Mouse (Mus musculus): ENCODE measurements around the gene Ndufa11.

The Ndufa11 gene

GRCm38 (mm10) chr17:56758132-56758531 is 40.6 kb downstream of the Ndufa11 start:
- DNase-seq (ENCODE audit: low read depth, low spot score): peak; percentile 93

DNA sequence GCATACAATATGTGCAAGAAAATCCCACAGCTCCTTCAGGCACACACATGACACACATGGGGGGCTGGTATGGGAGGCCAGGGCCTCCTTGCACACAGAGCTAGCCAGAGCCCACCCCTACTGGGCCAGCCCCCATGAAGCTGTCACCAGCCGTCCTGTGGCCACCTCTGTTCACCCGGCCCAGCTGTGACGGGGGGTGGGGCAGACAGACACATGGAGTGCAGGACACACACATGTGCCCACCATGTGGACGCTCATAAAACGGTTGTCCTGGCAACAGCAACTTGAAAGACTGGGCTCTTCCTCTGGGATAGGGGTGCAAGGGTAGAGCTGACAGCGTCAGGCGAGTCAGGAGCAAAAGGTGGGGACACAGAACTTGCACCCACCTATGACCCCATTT is 41.7 kb downstream of the Ndufa11 start:
- DNase-seq (ENCODE audit: low read depth, low spot score): no peak

DNA sequence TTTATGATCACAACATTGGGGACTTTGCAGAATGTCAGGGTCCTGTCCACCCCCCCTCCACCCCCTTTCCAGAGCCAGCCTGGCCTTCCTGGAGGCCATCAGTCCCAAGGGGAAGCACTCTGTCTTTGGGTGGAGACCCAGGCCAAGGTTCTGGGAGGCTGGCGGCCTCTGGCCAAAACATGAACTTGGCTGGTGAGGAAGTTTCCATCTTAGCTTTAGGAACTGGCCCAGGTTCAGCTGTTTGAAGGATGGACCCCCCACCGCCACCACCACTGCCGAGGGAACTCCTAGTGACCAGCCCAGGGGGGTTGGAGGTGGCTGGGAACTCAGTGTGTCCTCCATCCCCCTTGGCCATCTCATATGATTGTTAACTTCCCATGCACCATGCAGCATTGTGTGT is 43.5 kb downstream of the Ndufa11 start:
- no peak for DNase-seq (ENCODE audit: low read depth, low spot score)

DNA sequence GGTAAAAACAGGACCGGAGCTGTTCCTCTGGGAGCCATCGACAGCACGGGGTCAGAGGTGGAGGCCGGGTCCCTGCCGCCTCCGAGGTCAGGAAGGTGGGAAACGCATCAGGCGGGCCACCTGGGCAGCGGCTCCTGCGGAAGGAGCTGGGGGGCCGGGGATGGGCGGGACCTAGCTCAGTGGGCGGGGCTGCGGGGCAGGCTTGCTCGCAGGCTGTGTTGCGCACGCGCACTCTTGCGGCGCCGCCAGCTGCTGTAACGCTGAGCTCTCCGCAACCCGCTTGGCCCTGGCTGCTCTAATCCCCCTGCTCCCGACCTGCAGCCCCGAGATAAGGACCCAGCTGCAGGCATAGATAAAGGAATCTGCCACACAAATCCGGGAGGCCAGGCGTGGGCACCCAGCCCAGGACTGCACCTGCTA is 44.4 kb downstream of the Ndufa11 start:
- peak; percentile 86 for DNase-seq (ENCODE audit: low read depth, low spot score)

DNA sequence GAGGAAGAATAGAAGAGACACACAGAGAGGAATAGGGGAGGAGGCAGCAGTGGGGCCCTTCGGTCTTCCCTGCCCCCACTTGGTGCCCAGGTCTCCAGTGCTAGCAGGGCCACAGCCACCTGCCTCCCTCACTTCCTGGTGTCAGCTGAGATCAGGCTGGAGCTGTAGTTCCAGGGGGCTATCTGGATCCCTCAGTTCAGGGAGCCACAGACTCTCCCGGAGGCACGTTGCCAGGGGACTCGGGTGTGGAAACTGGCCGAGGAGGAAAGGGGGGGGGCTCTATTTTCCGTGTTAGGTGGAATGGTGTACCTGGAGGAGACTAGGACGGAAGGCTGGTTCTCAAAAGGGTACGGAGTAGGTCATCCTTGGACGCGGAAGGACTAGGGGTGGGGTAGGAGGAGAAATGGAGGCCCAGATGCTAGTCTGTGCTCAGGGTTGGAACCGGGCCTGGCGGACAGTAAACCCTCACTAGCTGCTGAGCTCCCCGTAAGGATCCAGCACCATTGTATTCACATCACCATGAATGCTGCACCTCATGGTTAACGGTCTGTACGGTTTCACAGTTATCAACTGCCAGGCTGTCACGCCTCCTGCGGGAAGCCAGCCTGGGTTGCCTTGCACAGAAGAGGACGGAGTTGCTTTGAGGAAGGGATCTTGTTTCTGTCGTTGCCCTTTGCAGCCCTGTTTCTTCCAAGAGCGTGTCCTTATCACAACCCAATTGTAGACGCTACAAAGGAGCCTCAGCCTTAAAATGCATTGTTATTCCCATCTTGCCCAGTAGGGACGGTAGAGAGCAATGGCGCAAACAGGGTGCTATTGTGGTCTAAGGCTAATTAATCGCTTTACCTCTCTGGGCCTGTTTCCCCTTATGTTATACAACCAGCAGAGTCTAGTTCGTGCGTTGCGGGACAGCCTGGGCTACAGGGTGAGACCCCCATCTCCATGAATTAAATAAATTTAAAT is 45.5 kb downstream of the Ndufa11 start:
- DNase-seq (ENCODE audit: low read depth, low spot score): peak; percentile 85

DNA sequence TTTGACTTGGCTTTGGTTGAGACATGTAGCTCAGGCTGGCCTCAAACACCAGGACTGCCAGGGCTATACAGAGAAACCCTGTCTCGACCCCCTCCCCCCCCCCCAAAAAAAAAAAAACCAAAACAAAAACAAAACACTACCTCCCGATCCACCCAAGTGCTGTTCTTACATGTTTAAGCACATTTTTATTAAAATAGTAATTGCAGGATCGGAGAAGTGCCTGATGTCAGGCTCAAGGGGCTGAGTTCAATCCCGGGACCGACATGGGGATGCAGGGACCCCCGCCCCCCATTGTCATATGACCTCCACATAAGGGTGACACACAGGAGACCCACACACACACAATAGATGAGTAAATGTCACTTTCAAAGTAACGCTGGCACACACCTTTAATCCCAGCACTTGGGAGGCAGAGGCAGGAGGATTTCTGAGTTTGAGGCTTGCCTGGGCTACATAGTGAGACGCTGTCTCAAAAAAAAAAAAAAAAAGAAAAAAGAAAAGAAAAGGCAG is 46.2 kb downstream of the Ndufa11 start:
- no peak for DNase-seq (ENCODE audit: low read depth, low spot score)

- peak; percentile 96 for DNase-seq (ENCODE audit: low read depth, low spot score)
Observed at GRCm38 (mm10) chr17:56764474-56765354, 47.1 kb downstream of the Ndufa11 start, which contains the start of gene Dus3l. Dus3l (plus strand) TSS chr17:56764757.

GRCm38 (mm10) chr17:56765431-56765830 is 47.9 kb downstream of the Ndufa11 start:
- no peak for DNase-seq (ENCODE audit: low read depth, low spot score)

DNA sequence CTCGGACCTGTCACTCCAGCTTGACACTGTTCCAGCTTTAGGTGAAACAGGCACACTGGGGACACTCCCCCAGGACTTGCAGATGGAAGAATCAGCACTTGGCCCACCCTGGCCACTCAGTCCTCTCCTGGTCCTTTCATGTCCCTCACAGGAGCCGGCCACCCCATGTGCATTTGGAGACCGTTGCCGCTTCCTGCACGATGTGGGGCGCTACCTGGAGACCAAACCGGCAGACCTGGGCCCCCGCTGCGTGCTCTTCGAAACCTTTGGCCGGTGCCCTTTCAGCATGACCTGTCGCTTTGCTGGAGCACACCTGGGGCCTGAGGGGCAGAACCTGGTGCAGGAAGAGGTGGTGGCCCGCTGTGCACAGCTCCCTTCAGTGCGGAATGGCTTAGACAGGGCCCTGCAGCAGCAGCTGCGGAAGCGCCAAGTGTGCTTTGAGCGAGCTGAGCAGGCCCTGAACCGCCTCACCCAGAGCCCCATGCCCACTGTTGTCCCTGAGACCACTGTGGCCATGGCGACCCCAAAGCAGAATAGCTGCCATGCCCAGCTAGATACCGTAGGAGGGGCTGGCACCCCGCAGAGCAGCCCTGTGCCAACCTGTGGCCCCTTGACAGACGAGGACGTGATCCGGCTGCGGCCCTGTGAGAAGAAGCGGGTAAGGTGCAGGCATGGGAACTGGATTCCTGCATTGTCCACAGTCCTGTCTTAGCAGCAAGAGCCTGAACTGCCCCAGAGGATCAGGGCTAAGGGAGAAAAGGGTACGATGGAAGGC is 49.3 kb downstream of the Ndufa11 start:
- no peak for DNase-seq (ENCODE audit: low read depth, low spot score)

DNA sequence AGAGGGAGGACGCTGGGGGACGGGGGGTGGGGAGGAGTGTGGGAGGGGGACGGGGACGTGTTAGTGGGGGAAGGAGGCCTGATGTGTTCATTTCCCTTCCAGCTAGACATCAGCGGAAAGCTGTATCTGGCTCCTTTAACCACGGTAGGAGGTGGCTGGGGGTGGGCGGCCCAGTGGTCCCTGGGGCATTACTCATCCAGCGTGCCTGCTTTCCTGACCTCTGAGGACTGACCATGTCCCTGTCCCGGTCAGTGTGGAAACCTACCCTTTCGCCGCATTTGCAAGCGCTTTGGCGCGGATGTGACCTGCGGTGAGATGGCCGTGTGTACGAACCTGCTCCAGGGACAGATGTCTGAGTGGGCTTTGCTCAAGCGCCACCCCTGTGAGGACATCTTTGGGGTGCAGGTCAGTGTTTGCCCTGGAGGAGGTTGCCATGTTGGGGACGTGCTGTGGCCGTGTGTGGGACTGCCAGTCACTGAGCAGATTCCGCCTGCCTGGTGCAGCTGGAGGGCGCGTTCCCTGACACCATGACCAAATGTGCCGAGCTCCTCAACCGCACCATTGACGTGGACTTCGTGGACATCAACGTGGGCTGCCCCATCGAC is 50.1 kb downstream of the Ndufa11 start:
- no peak for DNase-seq (ENCODE audit: low read depth, low spot score)

DNA sequence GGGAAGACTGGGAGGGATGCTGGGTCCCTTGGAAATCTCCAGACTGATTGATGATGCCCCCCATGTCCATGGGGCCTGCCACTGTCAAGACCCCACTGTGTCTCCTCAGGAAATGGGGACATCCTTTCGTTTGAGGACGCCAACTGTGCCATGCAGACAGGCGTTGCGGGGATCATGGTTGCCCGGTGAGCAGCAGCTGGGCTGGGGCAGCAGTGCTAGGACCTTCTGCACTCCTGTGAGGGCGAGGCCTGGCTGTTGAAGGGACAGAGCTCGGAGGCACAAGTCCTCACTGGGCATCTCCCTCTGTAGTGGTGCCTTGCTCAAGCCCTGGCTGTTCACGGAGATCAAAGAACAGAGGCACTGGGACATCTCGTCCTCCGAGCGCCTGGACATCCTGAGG is 51.4 kb downstream of the Ndufa11 start:
- DNase-seq (ENCODE audit: low read depth, low spot score): no peak

GRCm38 (mm10) chr17:56769950-56770349 is 52.4 kb downstream of the Ndufa11 start, which contains the start of gene Prr22:
Prr22 (plus strand) TSS chr17:56770250.
- DNase-seq (ENCODE audit: low read depth, low spot score): no peak
